Mouse (Mus musculus): Measurements from ENCODE around the gene AU041133. TPM values are rescaled to one million over a fixed set of nuclear protein-coding genes. Genes with fewer than 3 reads are reported as not detected.

Gene AU041133
- polyA plus RNA-seq (2012; fragmentation: generic; extraction: Trizol), result under 1 TPM; 0.02 to 0.77 TPM

GRCm38 (mm10) chr10:82127850-82128401, at the start of gene AU041133:
TSS of gene AU041133 (plus strand) at chr10:82128013.

GRCm38 (mm10) chr10:82082728-82083621, 44.8 kb upstream of the AU041133 start, which contains the start of gene BC024063:
TSS of gene BC024063 (plus strand) at chr10:82083353.

Other genes starting within 250 kb of the AU041133 start
- under 1 TPM; 0.05 to 0.83 TPM for gene Zfp781, start 197.5 kb upstream of the AU041133 start, polyA plus RNA-seq (2012; fragmentation: generic; extraction: Trizol)
- 1 to 10 TPM in 1 of 2 experiments, under 1 TPM in 1; 0.01 to 1.0 TPM for gene Zfp873, start 79.9 kb upstream of the AU041133 start, polyA plus RNA-seq (2012; fragmentation: generic; extraction: Trizol)
- under 1 TPM in 1 of 2 experiments, not detected in 1; 0.93 TPM for gene BC024063, start 44.7 kb upstream of the AU041133 start, polyA plus RNA-seq (2012; fragmentation: generic; extraction: Trizol)
- gene Zfp938, start 113.3 kb downstream of the AU041133 start, polyA plus RNA-seq (2012; fragmentation: generic; extraction: Trizol), result 1 to 10 TPM in 1 of 2 experiments, under 1 TPM in 1; 0.50 to 2.8 TPM
- gene 4932415D10Rik, start 188.6 kb downstream of the AU041133 start, polyA plus RNA-seq (2012; fragmentation: generic; extraction: Trizol), result not detected
- 1 to 10 TPM in 1 of 2 experiments, under 1 TPM in 1; 0.20 to 4.6 TPM for gene Gm4924, start 226.2 kb downstream of the AU041133 start, polyA plus RNA-seq (2012; fragmentation: generic; extraction: Trizol)

Data from C3H10T1/2 (cell line).